21 mouse cellular contexts compared by ENCODE assay signal in the genomic region with DNA sequence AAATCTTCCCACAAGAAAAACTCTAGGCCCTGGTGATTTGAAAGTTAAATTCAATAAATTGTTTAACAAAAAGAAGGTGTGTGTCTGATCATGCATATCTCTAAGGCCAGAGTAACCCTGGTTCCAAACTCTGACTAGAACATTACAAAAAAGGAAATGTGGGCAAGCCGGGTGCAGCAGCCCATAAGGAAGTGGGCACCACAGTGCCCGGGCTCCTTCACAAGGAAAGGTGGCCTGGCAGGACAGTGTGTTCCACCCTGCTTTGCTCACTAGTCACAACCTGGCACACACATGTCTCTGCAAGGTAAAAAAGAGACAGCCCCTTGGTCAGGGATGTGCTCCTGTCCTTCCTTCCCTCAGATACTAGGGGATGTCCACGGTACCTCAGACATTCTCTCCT.
"Had no signal": no experiment of that assay in that cellular context is flagged by ENCODE, and none has a peak within 500 bp of the region (broad histone marks: within the 10 kb centered on the region; RNA-seq: fewer than 3 reads in every experiment).

No protein-coding gene starts in this region.

- DNase-seq: layer of hippocampus, adult 9-11 months; liver; liver, embryonic 13.5 days; lung, adult 2 months; lung, postnatal 14 days; lung, postnatal 4 days; thymus, adult 2 months; thymus, postnatal 14 days; thymus, postnatal 4 days had no signal

- H3K4me1 ChIP-seq: limb, embryonic 10.5 days; limb, embryonic 13.5 days; liver, embryonic 13.5 days; midbrain, embryonic 10.5 days; midbrain, embryonic 13.5 days; neural tube, embryonic 13.5 days had no signal

- H3K4me2 ChIP-seq: limb, embryonic 13.5 days; liver, embryonic 13.5 days; midbrain, embryonic 13.5 days; neural tube, embryonic 13.5 days had no signal

- H3K27me3 ChIP-seq: limb, embryonic 13.5 days; liver, embryonic 13.5 days; midbrain, embryonic 13.5 days; neural tube, embryonic 13.5 days had no signal

- H3K9me3 ChIP-seq: limb, embryonic 10.5 days; midbrain, embryonic 13.5 days had no signal

- H3K27ac ChIP-seq: layer of hippocampus, adult 2 months; limb, embryonic 10.5 days; limb, embryonic 13.5 days; liver, embryonic 13.5 days; midbrain, embryonic 10.5 days; midbrain, embryonic 13.5 days; neural tube, embryonic 13.5 days; stomach, postnatal 0 days had no signal

- H3K4me3 ChIP-seq: layer of hippocampus, adult 2 months; limb, embryonic 10.5 days; limb, embryonic 13.5 days; liver, embryonic 13.5 days; megakaryocyte, embryonic 14.5 days; midbrain, embryonic 10.5 days; midbrain, embryonic 13.5 days; myocyte; neural tube, embryonic 13.5 days had no signal

- H3K9ac ChIP-seq: limb, embryonic 13.5 days; liver, embryonic 13.5 days; midbrain, embryonic 13.5 days; neural tube, embryonic 13.5 days had no signal

- ATAC-seq: inflammation-experienced regulatory T-cells, adult 6 months; intestine, embryonic 16.5 days; midbrain, embryonic 13.5 days; midbrain, embryonic 16.5 days had no signal
